Mouse (Mus musculus) ovary, postnatal 10 days (tissue): ENCODE measurements around the gene Pde4d.

ENCODE experiments used
- DNase-seq: peaks from one replicate; pipeline ENCODE4 v3.0.0; 2022; ENCODE audit warnings: low spot score

The Pde4d gene

GRCm38 (mm10) chr13:108449116-108450097 is at the start of gene Pde4d:
Pde4d (plus strand) TSS chr13:108449948.
- no peak for DNase-seq

GRCm38 (mm10) chr13:108403197-108403596 is 46.6 kb upstream of the Pde4d start:
- DNase-seq = no peak

- DNase-seq = no peak
These were observed 45.4 kb upstream of the Pde4d start for GRCm38 (mm10) chr13:108404372-108404771.

- no peak for DNase-seq
These were observed 34.3 kb upstream of the Pde4d start for GRCm38 (mm10) chr13:108415464-108415863.

GRCm38 (mm10) chr13:108418741-108419507 is 30.8 kb upstream of the Pde4d start:
- no peak for DNase-seq

GRCm38 (mm10) chr13:108426322-108426721 is 23.4 kb upstream of the Pde4d start:
- DNase-seq = no peak

GRCm38 (mm10) chr13:108428809-108429208 is 20.9 kb upstream of the Pde4d start:
- no peak for DNase-seq

GRCm38 (mm10) chr13:108429623-108430022 is 20.1 kb upstream of the Pde4d start:
- no peak for DNase-seq

GRCm38 (mm10) chr13:108431776-108432175 is 18.0 kb upstream of the Pde4d start:
- no peak for DNase-seq

GRCm38 (mm10) chr13:108435687-108436086 is 14.1 kb upstream of the Pde4d start:
- no peak for DNase-seq

- DNase-seq = no peak
These were observed 12.3 kb upstream of the Pde4d start for GRCm38 (mm10) chr13:108437424-108437823.

- no peak for DNase-seq
These were observed 10.7 kb upstream of the Pde4d start for GRCm38 (mm10) chr13:108439012-108439411.

- DNase-seq = no peak
These were observed 1.3 kb upstream of the Pde4d start for GRCm38 (mm10) chr13:108448348-108448931.

- DNase-seq = no peak
These were observed 1.4 kb downstream of the Pde4d start for GRCm38 (mm10) chr13:108451122-108451521.

- DNase-seq = no peak
These were observed 3.5 kb downstream of the Pde4d start for GRCm38 (mm10) chr13:108453064-108453919.

GRCm38 (mm10) chr13:108462518-108462917 is 12.8 kb downstream of the Pde4d start:
- DNase-seq = no peak

- DNase-seq = no peak
These were observed 16.0 kb downstream of the Pde4d start for GRCm38 (mm10) chr13:108465755-108466154.

GRCm38 (mm10) chr13:108467046-108467445 is 17.3 kb downstream of the Pde4d start:
- DNase-seq = no peak

- DNase-seq = no peak
These were observed 30.7 kb downstream of the Pde4d start for GRCm38 (mm10) chr13:108480451-108480850.

GRCm38 (mm10) chr13:108485036-108485435 is 35.3 kb downstream of the Pde4d start:
- DNase-seq = no peak

- DNase-seq = no peak
These were observed 37.3 kb downstream of the Pde4d start for GRCm38 (mm10) chr13:108487066-108487465.

- no peak for DNase-seq
These were observed 40.1 kb downstream of the Pde4d start for GRCm38 (mm10) chr13:108489825-108490224.
